Mouse (Mus musculus) CH12.LX (cell line): Measurements from ENCODE around the gene Mxra7.
A peak's percentile ranks its signal among the peaks of the same experiment; 100 is the strongest.

Experiments used
- CHD1 ChIP-seq: IDR thresholded peaks from 2 replicates; pipeline ENCODE4 v1.6.1; 2012; ENCODE audit warnings: low read depth, low read length, improper control_type of control experiment, inconsistent platforms
- MAZ ChIP-seq: IDR thresholded peaks from 2 replicates; pipeline ENCODE4 v1.6.1; 2012; ENCODE audit warnings: low read depth, mild to moderate bottlenecking, inconsistent platforms, low read length, improper control_type of control experiment, moderate library complexity
- NELFE ChIP-seq: IDR thresholded peaks from 2 replicates; pipeline ENCODE4 v1.6.1; 2011; ENCODE audit warnings: low read depth, low read length, improper control_type of control experiment
- NRF1 ChIP-seq: IDR thresholded peaks from 2 replicates; pipeline ENCODE4 v1.6.1; 2014; ENCODE audit warnings: low read depth, mild to moderate bottlenecking, inconsistent platforms, low read length, improper control_type of control experiment, moderate library complexity
- POLR2A ChIP-seq: IDR thresholded peaks from 2 replicates; pipeline ENCODE4 v1.6.1; 2011; ENCODE audit warnings: low read depth, mild to moderate bottlenecking, improper control_type of control experiment, low read length
- RCOR1 ChIP-seq: conservative IDR thresholded peaks from 2 replicates; pipeline ENCODE4 v1.6.1; 2012; ENCODE audit warnings: low read depth, mild to moderate bottlenecking, inconsistent platforms, low read length, improper control_type of control experiment
- SMC3 ChIP-seq: IDR thresholded peaks from 2 replicates; pipeline ENCODE4 v1.6.1; 2011; ENCODE audit warnings: low read depth, low read length, improper control_type of control experiment
- UBTF ChIP-seq: IDR thresholded peaks from 2 replicates; pipeline ENCODE4 v1.6.1; 2012; ENCODE audit warnings: low read depth, mild to moderate bottlenecking, inconsistent platforms, low read length, improper control_type of control experiment, moderate library complexity
- ZKSCAN1 ChIP-seq: IDR thresholded peaks from 2 replicates; pipeline ENCODE4 v1.6.1; 2012; ENCODE audit warnings: low read depth, inconsistent platforms, low read length, improper control_type of control experiment, borderline replicate concordance

- TF ChIP-seq NRF1, result peak; percentile 78
- TF ChIP-seq MAZ, result peak; percentile 98
- TF ChIP-seq ZKSCAN1, result no peak
- TF ChIP-seq RCOR1, result no peak
- peak; percentile 96 for TF ChIP-seq UBTF
- no peak for TF ChIP-seq CHD1
- no peak for TF ChIP-seq SMC3
- peak; percentile 86 for TF ChIP-seq POLR2A
- TF ChIP-seq NELFE, result peak; percentile 45
These were observed 15.7 kb upstream of the Mxra7 start, which contains the start of the genes Mettl23 and Jmjd6 for GRCm38 (mm10) chr11:116843261-116844233.
